8 mouse cellular contexts compared by ENCODE assay signal in the genomic region with DNA sequence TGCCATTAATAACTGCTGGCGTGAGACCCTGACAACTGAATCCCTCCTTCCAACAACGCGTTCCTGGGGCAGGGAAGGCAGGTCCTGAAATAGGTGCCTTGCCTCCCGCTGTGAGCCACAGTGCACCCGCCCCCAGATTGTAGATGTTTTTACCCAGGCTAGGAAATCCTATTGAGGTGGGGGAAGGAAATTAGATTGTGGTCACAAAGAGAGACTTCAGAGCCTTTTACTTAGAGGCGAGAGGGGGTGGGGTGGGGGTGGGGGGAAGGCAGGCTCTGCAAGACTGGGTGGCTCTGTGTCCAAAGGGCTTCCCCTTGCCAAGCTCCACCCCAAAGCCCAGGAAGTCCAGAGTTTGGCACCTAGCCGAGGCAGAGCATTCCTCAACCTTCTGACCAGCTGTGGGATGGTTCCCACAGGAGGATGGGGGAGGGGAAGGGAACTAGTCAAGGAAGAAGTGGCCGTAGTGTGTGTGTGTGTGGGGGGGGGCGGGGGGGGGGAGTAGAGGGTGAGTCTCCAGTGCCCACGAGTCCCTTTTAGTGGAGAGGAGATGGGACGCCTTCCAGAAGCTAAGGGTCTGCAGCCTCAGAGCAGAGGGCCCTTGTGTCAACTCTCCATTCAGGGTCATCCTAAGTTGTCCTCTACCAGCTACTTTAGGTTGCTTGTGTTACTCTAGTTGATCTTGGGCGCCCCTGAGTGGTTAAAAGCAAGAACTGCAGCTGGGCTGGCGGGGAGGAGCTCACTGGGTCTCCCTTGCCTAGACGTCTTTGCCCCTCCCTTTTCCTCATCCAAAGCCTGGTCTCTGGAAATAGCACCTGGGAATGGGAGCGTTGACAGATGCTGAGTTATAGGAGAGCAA. TPM values are rescaled to one million over a fixed set of nuclear protein-coding genes. Genes with fewer than 3 reads are reported as not detected.
A peak's percentile ranks its signal among the peaks of the same experiment; 100 is the strongest.
DNase-seq lines count a peak whose midpoint lies in the region; ATAC-seq lines count a peak whose summit lies in the region.

No protein-coding gene starts in this region.

- WGBS in hindbrain, embryonic 15.5 days, result 3% methylated on average over 15 of the region's 15 CpGs

- H3K9ac ChIP-seq in hindbrain, embryonic 15.5 days, result peak overlapping the region; percentile 43

- ATAC-seq in hindbrain, embryonic 15.5 days (ENCODE audit: low FRiP score, low read depth), result peak; percentile 64

- H3K4me1 ChIP-seq in hindbrain, embryonic 15.5 days (replicated peaks), result peaks cover 71% of the 10 kb centered on the region

- H3K27ac ChIP-seq in hindbrain, embryonic 15.5 days (replicated peaks), result peak overlapping the region; percentile 84

- H3K36me3 ChIP-seq in hindbrain, embryonic 15.5 days, result no peaks in the 10 kb centered on the region

- H3K27me3 ChIP-seq in hindbrain, embryonic 15.5 days, result no peaks in the 10 kb centered on the region

- peak; percentile 97 for DNase-seq in WW6 (ENCODE audit: low read depth, low spot score)
- DNase-seq in cerebellum, postnatal 25 days, result peak; percentile 95 to 96
- peak; percentile 97 to 98 for DNase-seq in frontal cortex, postnatal 36 days (ENCODE audit: low spot score in 2 of 2)
- peak; percentile 94 for DNase-seq in left cerebral cortex, adult 11 months (ENCODE audit: low spot score)
- peak; percentile 99 for DNase-seq in lung, postnatal 36 days
- peak; percentile 90 for DNase-seq in retina, postnatal 7 days (ENCODE audit: low read depth, low spot score)
- DNase-seq in urinary bladder, adult 2 months (ENCODE audit: low spot score), result peak; percentile 86

- H3K4me3 ChIP-seq in hindbrain, embryonic 15.5 days, result peak overlapping the region; percentile 10; the same call in 1 of the 2 replicates

- no peaks in the 10 kb centered on the region for H3K9me3 ChIP-seq in hindbrain, embryonic 15.5 days

- peak overlapping the region; percentile 48 for H3K4me2 ChIP-seq in hindbrain, embryonic 15.5 days

RNA-seq across cellular contexts. Expression of a gene that starts 8.7 kb away (rescaled TPM):
- polyA plus RNA-seq in hindbrain, embryonic 15.5 days (2015; fragmentation: Nextera tagmentation; extraction: Ambion mirVana), result 31.7 and 33.1 TPM in 2 replicates
- polyA plus RNA-seq in urinary bladder, adult 2 months (2012; rRNA removed), result 57.0 and 58.7 TPM in 2 replicates

RNA-seq across cellular contexts. Expression of a gene that starts 11.5 kb away (rescaled TPM):
- polyA plus RNA-seq in hindbrain, embryonic 15.5 days (2015; fragmentation: Nextera tagmentation; extraction: Ambion mirVana), result 3.9 and 4.3 TPM in 2 replicates
- 119 and 219 TPM in 2 replicates for polyA plus RNA-seq in urinary bladder, adult 2 months (2012; rRNA removed)

RNA-seq across cellular contexts. Expression of a gene that starts 18.1 kb away (rescaled TPM):
- 49.4 and 54.2 TPM in 2 replicates for polyA plus RNA-seq in hindbrain, embryonic 15.5 days (2015; fragmentation: Nextera tagmentation; extraction: Ambion mirVana)
- 24.7 and 29.5 TPM in 2 replicates for polyA plus RNA-seq in urinary bladder, adult 2 months (2012; rRNA removed)

RNA-seq across cellular contexts. Expression of a gene that starts 46.1 kb away (rescaled TPM):
- polyA plus RNA-seq in hindbrain, embryonic 15.5 days (2015; fragmentation: Nextera tagmentation; extraction: Ambion mirVana), result 136 and 138 TPM in 2 replicates
- 62.2 and 88.1 TPM in 2 replicates for polyA plus RNA-seq in urinary bladder, adult 2 months (2012; rRNA removed)

RNA-seq across cellular contexts. Expression of a gene that starts 50.0 kb away (rescaled TPM):
- 10.5 and 13.1 TPM in 2 replicates for polyA plus RNA-seq in hindbrain, embryonic 15.5 days (2015; fragmentation: Nextera tagmentation; extraction: Ambion mirVana)
- polyA plus RNA-seq in urinary bladder, adult 2 months (2012; rRNA removed), result 56.6 and 66.4 TPM in 2 replicates

Comparison
In these comparisons a context has a peak if more than half of its experiments do, and no peak if none do; other contexts are left out.
1. Peak in every context shown above with its lines: DNase-seq, ATAC-seq, H3K4me3 ChIP-seq and H3K27ac ChIP-seq.
2. RNA of a gene that starts 11.5 kb away (polyA plus RNA-seq): 119 to 219 TPM in urinary bladder, adult 2 months; 3.9 to 4.3 TPM in hindbrain, embryonic 15.5 days; every median in the first group is over 10 times any median in the second.